Mouse (Mus musculus) bone marrow macrophage, adult 2 months (primary cell): ENCODE measurements around the gene Cdk5r1.

Experiments used
- CTCF ChIP-seq: IDR thresholded peaks from 2 replicates; pipeline ENCODE4 v1.5.1; 2012; ENCODE audit warnings: low read depth, mild to moderate bottlenecking, low read length, moderate library complexity
- POLR2A ChIP-seq: IDR thresholded peaks from 2 replicates; pipeline ENCODE4 v1.6.1; 2012; ENCODE audit warnings: mild to moderate bottlenecking, low read depth, low read length, borderline replicate concordance

DNA sequence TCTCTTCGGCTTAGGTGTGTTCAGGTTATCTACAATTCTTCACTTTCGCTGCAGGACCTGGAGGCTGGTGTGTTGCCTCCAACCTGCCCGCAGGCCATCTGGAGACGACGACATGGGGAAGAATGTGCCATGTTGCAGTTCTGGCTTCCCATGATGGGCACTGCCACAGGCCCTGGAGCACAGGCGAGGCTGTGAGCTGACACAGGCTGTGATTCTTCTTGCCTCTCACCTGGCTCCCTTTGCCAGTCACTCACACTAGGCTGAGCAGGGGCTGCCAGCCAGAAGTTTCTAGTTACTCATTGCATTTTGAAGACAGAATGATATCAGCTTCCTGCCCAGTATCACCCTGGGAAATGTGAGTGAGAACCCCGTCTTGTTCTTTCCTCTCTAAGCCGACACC is 52.3 kb downstream of the Cdk5r1 start:
- TF ChIP-seq CTCF, result no peak
- no peak for TF ChIP-seq POLR2A
